Mouse (Mus musculus): Measurements from ENCODE around the gene Tctex1d4.

GRCm38 (mm10) chr4:117107813-117108523 is 18.6 kb upstream of the Tctex1d4 start:
- TF ChIP-seq CTCF (IDR thresholded peaks at IDR 0.05; ENCODE audit: low read depth, low read length) (no peak), GATA1 (IDR thresholded peaks at IDR 0.05; ENCODE audit: borderline replicate concordance, low read length) (no peak), POLR2AphosphoS5 (IDR thresholded peaks at IDR 0.05; ENCODE audit: insufficient replicate concordance, low read depth, low read length) (no peak)
